Mouse (Mus musculus): ENCODE results near the gene Gpx6. TPM values are rescaled to one million over a fixed set of nuclear protein-coding genes. Genes with fewer than 3 reads are reported as not detected.
A peak's percentile ranks its signal among the peaks of the same experiment; 100 is the strongest.

Gpx6 gene
- not detected for total RNA-seq (2021)

DNA sequence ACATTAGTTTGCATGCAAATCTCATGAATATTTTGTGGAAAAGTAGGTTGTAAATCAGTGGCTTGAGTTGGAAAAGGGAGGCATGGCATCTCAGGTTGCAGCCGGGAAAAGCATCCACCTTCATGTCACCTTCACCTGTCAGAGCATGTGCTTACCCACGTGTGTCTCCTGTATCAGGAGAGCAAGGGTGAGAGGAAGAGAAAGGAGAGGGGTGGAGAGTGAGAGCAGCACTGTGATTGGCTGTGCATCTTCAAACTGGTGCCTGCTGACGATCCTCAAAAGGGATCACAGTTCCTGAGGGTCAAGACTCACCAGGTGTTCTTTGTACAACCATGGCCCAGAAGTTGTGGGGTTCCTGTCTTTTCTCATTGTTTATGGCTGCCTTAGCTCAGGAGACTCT is at the start of gene Gpx6:
Gene Gpx6, plus strand, starts transcription at position 200 of the 400 bp plus-strand sequence.
- no peak for DNase-seq (ENCODE audit: extremely low spot score in 1 of 2, low spot score in 1 of 2)

- DNase-seq (ENCODE audit: extremely low spot score in 1 of 2, low spot score in 1 of 2): no peak
Observed at GRCm38 (mm10) chr13:21262787-21263461, 49.0 kb upstream of the Gpx6 start.

- DNase-seq (ENCODE audit: extremely low spot score in 1 of 2, low spot score in 1 of 2): no peak
Observed at GRCm38 (mm10) chr13:21263910-21264309, 48.0 kb upstream of the Gpx6 start.

- peak; percentile 21 to 64 for DNase-seq (ENCODE audit: extremely low spot score in 1 of 2, low spot score in 1 of 2)
Observed at GRCm38 (mm10) chr13:21264366-21264765, 47.6 kb upstream of the Gpx6 start.

DNA sequence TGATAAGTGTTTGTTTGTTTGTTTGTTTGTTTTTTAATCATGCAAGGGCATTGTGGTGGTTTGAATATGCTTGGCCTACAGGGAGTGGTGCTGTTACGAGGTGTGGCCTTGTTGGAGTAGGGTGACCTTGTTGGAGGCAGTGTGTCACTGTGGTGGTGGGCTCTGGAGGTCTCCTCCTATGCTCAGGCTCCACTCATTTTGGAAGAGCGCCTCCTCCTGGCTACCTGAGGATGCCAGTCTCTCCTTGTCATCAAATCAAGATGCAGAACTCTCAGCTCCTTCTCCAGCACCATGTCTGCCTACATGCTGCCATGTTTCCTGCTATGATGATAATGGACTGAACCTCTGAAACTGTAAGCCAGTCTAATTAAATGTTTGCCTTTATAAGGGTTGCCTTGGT is 46.2 kb upstream of the Gpx6 start:
- DNase-seq (ENCODE audit: extremely low spot score in 1 of 2, low spot score in 1 of 2): no peak

GRCm38 (mm10) chr13:21267541-21267940 is 44.4 kb upstream of the Gpx6 start:
- no peak for DNase-seq (ENCODE audit: extremely low spot score in 1 of 2, low spot score in 1 of 2)

DNA sequence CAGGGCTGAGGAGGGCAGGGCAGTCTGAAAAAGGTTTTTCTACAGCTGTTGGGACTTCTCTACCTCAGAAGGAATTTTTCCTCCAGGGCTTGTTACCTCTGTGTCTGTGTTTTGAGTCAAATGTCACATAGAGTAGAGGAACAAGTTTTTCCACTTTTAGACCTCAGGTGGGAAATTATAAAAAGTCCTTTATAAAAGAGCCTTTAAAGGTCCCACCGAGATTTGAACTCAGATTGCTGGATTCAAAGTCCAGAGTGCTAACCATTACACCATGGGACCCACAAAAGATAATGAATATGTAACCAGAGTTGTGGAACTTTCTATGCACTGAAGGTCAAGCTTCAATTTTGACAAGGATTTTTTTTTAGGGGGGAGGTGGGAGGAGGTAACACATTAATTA is 43.7 kb upstream of the Gpx6 start:
- no peak for DNase-seq (ENCODE audit: extremely low spot score in 1 of 2, low spot score in 1 of 2)

GRCm38 (mm10) chr13:21275021-21275814 is 36.7 kb upstream of the Gpx6 start:
- DNase-seq (ENCODE audit: extremely low spot score in 1 of 2, low spot score in 1 of 2): peak; percentile 19 to 25

- DNase-seq (ENCODE audit: extremely low spot score in 1 of 2, low spot score in 1 of 2): peak; percentile 68 to 87
Observed at GRCm38 (mm10) chr13:21275815-21276550, 35.9 kb upstream of the Gpx6 start.

DNA sequence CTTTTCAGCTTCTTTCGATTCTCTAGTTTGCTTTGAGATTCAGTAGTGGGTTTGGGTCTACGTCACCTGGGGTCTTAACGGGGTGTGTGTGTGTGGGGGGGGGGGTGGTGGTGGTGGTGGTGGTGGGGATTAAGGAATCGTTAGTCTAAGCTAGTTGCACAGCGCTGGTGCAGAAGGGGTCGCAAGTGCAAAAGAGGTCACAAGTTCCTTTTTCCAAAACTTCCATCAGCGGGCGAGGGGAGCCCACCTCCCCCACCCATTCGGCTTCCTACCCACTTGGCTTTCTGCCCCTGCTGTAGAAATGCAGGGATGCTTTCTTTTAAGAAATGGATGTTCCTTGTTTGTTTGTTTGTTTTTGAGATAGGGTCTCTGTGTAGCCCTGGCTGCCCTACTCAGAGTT is 35.4 kb upstream of the Gpx6 start:
- DNase-seq (ENCODE audit: extremely low spot score in 1 of 2, low spot score in 1 of 2): no peak

DNA sequence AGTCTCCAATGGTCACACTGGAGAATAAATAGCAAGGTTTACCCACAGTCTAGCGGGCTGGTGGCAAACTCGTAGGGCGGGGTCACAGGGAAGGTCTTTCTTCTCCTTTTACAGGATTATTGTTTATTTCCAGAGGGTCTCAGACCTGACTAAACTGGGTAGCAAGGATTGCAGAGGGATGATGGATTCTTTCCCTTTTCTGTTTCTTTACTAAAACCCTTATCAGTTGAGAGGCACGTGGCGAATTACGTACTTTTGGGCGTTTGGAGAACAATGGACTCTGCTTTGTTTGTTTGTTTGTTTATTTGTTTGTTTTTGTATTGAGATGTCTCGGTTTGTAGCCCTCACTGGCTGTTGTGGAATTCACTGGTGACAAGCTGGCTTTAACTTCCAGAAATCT is 32.8 kb upstream of the Gpx6 start:
- DNase-seq (ENCODE audit: extremely low spot score in 1 of 2, low spot score in 1 of 2): no peak

- DNase-seq (ENCODE audit: extremely low spot score in 1 of 2, low spot score in 1 of 2): peak; percentile 72 to 91
Observed at GRCm38 (mm10) chr13:21279559-21279958, 32.4 kb upstream of the Gpx6 start.

- DNase-seq (ENCODE audit: extremely low spot score in 1 of 2, low spot score in 1 of 2): no peak
Observed at GRCm38 (mm10) chr13:21292631-21293030, 19.3 kb upstream of the Gpx6 start, which contains the start of gene Gpx5. TSS of gene Gpx5 (minus strand) at chr13:21292731.

DNA sequence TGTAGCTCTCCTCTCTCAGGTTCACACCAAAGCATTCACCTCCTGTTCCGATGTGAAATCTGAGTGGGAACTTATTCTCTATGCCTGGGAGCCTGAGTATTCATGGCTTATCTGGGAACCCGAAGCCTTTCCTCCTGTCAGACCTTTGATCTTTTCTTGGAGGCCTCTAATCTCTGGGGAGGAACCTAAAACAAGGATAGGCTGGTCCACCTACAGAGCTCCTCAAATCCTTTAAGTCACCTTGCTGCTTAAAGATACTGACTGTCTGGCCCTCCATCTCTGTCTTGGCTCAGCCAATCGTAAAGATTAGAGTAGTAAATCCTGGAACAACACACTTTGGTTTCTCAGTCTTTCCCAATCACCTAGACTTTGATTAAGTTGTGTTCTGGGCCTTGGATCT is 13.4 kb upstream of the Gpx6 start:
- no peak for DNase-seq (ENCODE audit: extremely low spot score in 1 of 2, low spot score in 1 of 2)

DNA sequence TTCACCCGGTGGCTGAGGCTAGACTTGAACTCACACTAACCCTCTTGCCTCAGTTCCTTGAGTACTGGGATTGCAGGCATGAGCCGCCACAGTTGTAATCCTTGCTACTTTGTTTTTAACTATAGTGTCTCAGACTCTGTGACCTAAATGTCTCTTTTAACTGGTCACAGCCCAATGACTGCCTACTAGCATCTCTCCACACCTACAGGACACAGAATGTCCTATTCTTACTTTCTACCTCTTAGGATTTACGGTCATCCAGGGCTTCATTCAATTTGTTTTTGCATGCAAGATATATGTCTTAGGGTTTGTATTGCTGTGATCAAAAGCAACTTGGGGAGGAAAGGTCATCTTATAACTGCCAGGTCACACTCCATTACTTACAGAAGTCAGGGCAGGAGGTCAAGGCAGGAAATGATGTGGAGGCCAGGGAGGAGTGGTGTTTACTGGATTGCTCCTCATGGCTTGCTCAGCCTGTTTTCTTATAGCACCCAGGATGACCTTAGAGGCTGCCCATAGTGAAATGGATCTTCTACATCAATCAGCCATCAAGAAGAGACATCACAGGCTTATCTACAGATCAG is 7.3 kb upstream of the Gpx6 start:
- DNase-seq (ENCODE audit: extremely low spot score in 1 of 2, low spot score in 1 of 2): no peak

DNA sequence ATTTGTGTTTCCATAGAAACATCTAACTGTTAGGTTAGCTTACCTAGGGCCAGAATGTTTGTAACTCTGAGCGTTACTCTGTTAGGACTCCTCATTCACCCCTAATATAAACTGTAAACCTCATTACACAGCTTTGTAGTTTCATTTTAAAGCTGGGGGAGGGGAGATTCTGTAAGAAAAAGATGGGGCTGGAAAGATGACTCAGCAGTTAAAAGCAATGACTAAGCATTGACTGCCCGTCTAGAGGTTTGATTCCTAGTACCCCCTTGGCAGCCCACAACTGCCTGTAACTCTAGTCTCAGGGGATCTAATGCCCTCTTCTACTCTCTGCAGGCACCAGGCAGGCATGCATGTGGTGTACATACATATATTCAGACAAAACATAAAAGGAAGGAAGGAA is 2.1 kb upstream of the Gpx6 start:
- no peak for DNase-seq (ENCODE audit: extremely low spot score in 1 of 2, low spot score in 1 of 2)

DNA sequence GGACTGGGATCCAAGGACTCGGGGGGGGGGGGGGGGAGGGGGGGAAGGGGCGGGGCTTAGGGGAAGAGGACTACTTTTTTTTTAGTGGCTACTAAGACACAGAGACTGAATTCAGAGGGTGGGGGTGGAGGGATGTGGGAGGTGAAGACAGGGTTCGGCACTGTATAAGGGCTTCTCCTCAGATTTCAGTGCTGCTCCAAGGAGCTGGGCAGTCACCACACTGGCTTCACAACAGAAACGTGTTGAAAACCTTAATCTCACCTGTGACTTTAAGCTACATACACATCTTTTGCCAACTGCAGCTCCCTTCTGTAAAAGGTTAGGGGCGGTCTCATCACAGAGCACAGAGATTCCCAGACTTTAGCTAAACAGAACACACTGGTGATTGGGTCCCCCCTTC is 929 bp downstream of the Gpx6 start:
- DNase-seq (ENCODE audit: extremely low spot score in 1 of 2, low spot score in 1 of 2): no peak

DNA sequence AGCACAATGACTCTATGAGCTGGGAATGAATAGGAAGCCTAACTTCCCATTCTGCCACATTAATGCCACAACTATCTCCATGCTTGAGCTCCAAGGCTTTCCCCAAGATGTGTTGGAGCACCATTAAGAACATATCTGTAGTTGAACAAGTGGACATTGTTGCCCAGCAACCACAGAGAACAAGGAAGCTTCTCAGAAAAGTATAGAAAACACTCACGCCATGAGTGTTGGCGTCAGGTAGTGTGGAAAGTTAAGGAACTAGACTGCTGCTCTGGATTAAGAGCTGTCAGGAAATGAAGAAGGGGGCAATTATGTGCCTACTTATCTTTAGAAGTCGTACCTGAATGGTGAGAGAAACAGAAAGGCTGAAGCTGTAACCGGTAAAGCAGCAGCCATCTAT is 2.0 kb downstream of the Gpx6 start:
- no peak for DNase-seq (ENCODE audit: extremely low spot score in 1 of 2, low spot score in 1 of 2)

GRCm38 (mm10) chr13:21320262-21320661 is 8.3 kb downstream of the Gpx6 start:
- no peak for DNase-seq (ENCODE audit: extremely low spot score in 1 of 2, low spot score in 1 of 2)

- DNase-seq (ENCODE audit: extremely low spot score in 1 of 2, low spot score in 1 of 2): peak in 1 of 2 experiments; percentile 13
Observed at GRCm38 (mm10) chr13:21321890-21322494, 10.1 kb downstream of the Gpx6 start.
